Mouse (Mus musculus) c-Kit-negative CD71-positive TER-119-positive erythroid progenitor cells, embryonic 14.5 days (primary cell): ENCODE measurements around the gene Lad1.

ENCODE experiments used
- DNase-seq: peaks from one replicate; pipeline ENCODE4 v3.0.0-alpha.2; 2013; ENCODE audit warnings: low read depth, low spot score

Gene Lad1

GRCm38 (mm10) chr1:135844481-135844880 lies 26.1 kb downstream of the Lad1 start:
- no peak for DNase-seq

GRCm38 (mm10) chr1:135846632-135847031 lies 28.2 kb downstream of the Lad1 start:
- no peak for DNase-seq

- peak; percentile 62 for DNase-seq
These were observed 28.8 kb downstream of the Lad1 start for GRCm38 (mm10) chr1:135847139-135847562.

GRCm38 (mm10) chr1:135847611-135848351 lies 29.4 kb downstream of the Lad1 start:
- DNase-seq = no peak

- DNase-seq = no peak
These were observed 32.5 kb downstream of the Lad1 start for GRCm38 (mm10) chr1:135850722-135851512.

- DNase-seq = no peak
These were observed 33.8 kb downstream of the Lad1 start for GRCm38 (mm10) chr1:135852044-135852756.

GRCm38 (mm10) chr1:135853200-135853599 lies 34.8 kb downstream of the Lad1 start:
- DNase-seq = no peak

- no peak for DNase-seq
These were observed 36.4 kb downstream of the Lad1 start for GRCm38 (mm10) chr1:135854591-135855343.

GRCm38 (mm10) chr1:135855344-135855687 lies 36.9 kb downstream of the Lad1 start:
- no peak for DNase-seq

GRCm38 (mm10) chr1:135856070-135856469 lies 37.7 kb downstream of the Lad1 start:
- DNase-seq = no peak

GRCm38 (mm10) chr1:135857137-135857775 lies 38.9 kb downstream of the Lad1 start:
- no peak for DNase-seq

GRCm38 (mm10) chr1:135858533-135858932 lies 40.1 kb downstream of the Lad1 start:
- DNase-seq = no peak

- DNase-seq = no peak
These were observed 42.7 kb downstream of the Lad1 start for GRCm38 (mm10) chr1:135861091-135861490.

GRCm38 (mm10) chr1:135861980-135862552 lies 43.7 kb downstream of the Lad1 start:
- DNase-seq = no peak

- no peak for DNase-seq
These were observed 44.2 kb downstream of the Lad1 start for GRCm38 (mm10) chr1:135862561-135862960.

- DNase-seq = no peak
These were observed 45.5 kb downstream of the Lad1 start for GRCm38 (mm10) chr1:135863786-135864335.

- no peak for DNase-seq
These were observed 46.4 kb downstream of the Lad1 start for GRCm38 (mm10) chr1:135864830-135865229.

GRCm38 (mm10) chr1:135865518-135866194 lies 47.3 kb downstream of the Lad1 start:
- DNase-seq = peak; percentile 53

GRCm38 (mm10) chr1:135868570-135868969 lies 50.2 kb downstream of the Lad1 start:
- DNase-seq = no peak

GRCm38 (mm10) chr1:135872991-135873390 lies 54.6 kb downstream of the Lad1 start:
- no peak for DNase-seq
